Mouse (Mus musculus): ENCODE data around the gene Trim21. TPM values are rescaled to one million over a fixed set of nuclear protein-coding genes. Genes with fewer than 3 reads are reported as not detected.

Trim21 gene
- 20.4 and 23.6 TPM in 2 replicates for polyA plus RNA-seq (2012; rRNA removed)

GRCm38 (mm10) chr7:102564999-102565997, at the start of gene Trim21:
Trim21 (minus strand) TSS chr7:102565486.
- H3K4me1 ChIP-seq (replicated peaks; ENCODE audit: control insufficient read depth, insufficient read depth, low read length) = peaks cover 6% of the 10 kb centered on the region
- H3K27ac ChIP-seq (ENCODE audit: control insufficient read depth, insufficient read depth, low read length) = peak within 1 kb of the TSS; percentile 71
- peak; percentile 89 for DNase-seq
- H3K27me3 ChIP-seq (ENCODE audit: control insufficient read depth, insufficient read depth, low read length) = no peaks in the 10 kb centered on the region
- 6% methylated on average over 10 of the region's 10 CpGs for WGBS
- H3K36me3 ChIP-seq (ENCODE audit: control insufficient read depth, insufficient read depth, low read length) = peaks cover 20% of the 10 kb centered on the region
- TF ChIP-seq POLR2A (IDR thresholded peaks at IDR 0.05; ENCODE audit: control insufficient read depth, extremely low read depth, insufficient read depth, low read length, poor library complexity) (0 out of 2 replicates have a peak, but pooled peaks have one; percentile 44), CTCF (IDR thresholded peaks at IDR 0.05; ENCODE audit: borderline replicate concordance, control insufficient read depth, extremely low read depth, insufficient read depth, low read length, poor library complexity) (no peak)
- peak within 1 kb of the TSS; percentile 73 for H3K4me3 ChIP-seq (ENCODE audit: control insufficient read depth, insufficient read depth, low read length)

GRCm38 (mm10) chr7:102597378-102598031, 32.2 kb upstream of the Trim21 start, which contains the start of gene Olfr552:
Olfr552 (plus strand) TSS chr7:102597770.
- H3K36me3 ChIP-seq (ENCODE audit: control insufficient read depth, insufficient read depth, low read length) = no peaks in the 10 kb centered on the region
- DNase-seq = no peak
- H3K4me3 ChIP-seq (ENCODE audit: control insufficient read depth, insufficient read depth, low read length) = no peak within 1 kb of the TSS
- TF ChIP-seq POLR2A (IDR thresholded peaks at IDR 0.05; ENCODE audit: control insufficient read depth, extremely low read depth, insufficient read depth, low read length, poor library complexity) (no peak), CTCF (IDR thresholded peaks at IDR 0.05; ENCODE audit: borderline replicate concordance, control insufficient read depth, extremely low read depth, insufficient read depth, low read length, poor library complexity) (no peak)
- H3K27ac ChIP-seq (ENCODE audit: control insufficient read depth, insufficient read depth, low read length) = no peak within 1 kb of the TSS
- H3K27me3 ChIP-seq (ENCODE audit: control insufficient read depth, insufficient read depth, low read length) = no peaks in the 10 kb centered on the region
- WGBS = 12% methylated on average over 1 of the region's 1 CpGs
- no peaks in the 10 kb centered on the region for H3K4me1 ChIP-seq (replicated peaks; ENCODE audit: control insufficient read depth, insufficient read depth, low read length)

- Histone ChIP-seq H3K36me3 (ENCODE audit: control insufficient read depth, insufficient read depth, low read length) (no peaks in the 10 kb centered on the region), H3K4me3 (ENCODE audit: control insufficient read depth, insufficient read depth, low read length) (no peak within 1 kb of the TSS), H3K4me1 (replicated peaks; ENCODE audit: control insufficient read depth, insufficient read depth, low read length) (no peaks in the 10 kb centered on the region), H3K27me3 (ENCODE audit: control insufficient read depth, insufficient read depth, low read length) (no peaks in the 10 kb centered on the region), H3K27ac (ENCODE audit: control insufficient read depth, insufficient read depth, low read length) (no peak within 1 kb of the TSS)
- DNase-seq = no peak
- TF ChIP-seq POLR2A (IDR thresholded peaks at IDR 0.05; ENCODE audit: control insufficient read depth, extremely low read depth, insufficient read depth, low read length, poor library complexity) (no peak), CTCF (IDR thresholded peaks at IDR 0.05; ENCODE audit: borderline replicate concordance, control insufficient read depth, extremely low read depth, insufficient read depth, low read length, poor library complexity) (no peak)
- 95% methylated on average over 3 of the region's 3 CpGs for WGBS
Observed at GRCm38 (mm10) chr7:102591786-102592185, 26.5 kb upstream of the Trim21 start, which contains the start of gene Olfr551. Olfr551 (minus strand) TSS chr7:102591886.

- no peak for DNase-seq
- H3K36me3 ChIP-seq (ENCODE audit: control insufficient read depth, insufficient read depth, low read length) = no peaks in the 10 kb centered on the region
- TF ChIP-seq CTCF (IDR thresholded peaks at IDR 0.05; ENCODE audit: borderline replicate concordance, control insufficient read depth, extremely low read depth, insufficient read depth, low read length, poor library complexity) (no peak), POLR2A (IDR thresholded peaks at IDR 0.05; ENCODE audit: control insufficient read depth, extremely low read depth, insufficient read depth, low read length, poor library complexity) (no peak)
- no peak overlapping the region for H3K4me3 ChIP-seq (ENCODE audit: control insufficient read depth, insufficient read depth, low read length)
- H3K27ac ChIP-seq (ENCODE audit: control insufficient read depth, insufficient read depth, low read length) = no peak overlapping the region
- no peaks in the 10 kb centered on the region for H3K27me3 ChIP-seq (ENCODE audit: control insufficient read depth, insufficient read depth, low read length)
- WGBS = 6% methylated on average over 6 of the region's 6 CpGs
- H3K4me1 ChIP-seq (replicated peaks; ENCODE audit: control insufficient read depth, insufficient read depth, low read length) = 0 out of 2 replicates have a peak, but pooled peaks cover 2% of the 10 kb centered on the region
Observed at GRCm38 (mm10) chr7:102575998-102576397, 10.7 kb upstream of the Trim21 start.

GRCm38 (mm10) chr7:102573174-102573830, 8.0 kb upstream of the Trim21 start:
- Histone ChIP-seq H3K36me3 (ENCODE audit: control insufficient read depth, insufficient read depth, low read length) (no peaks in the 10 kb centered on the region), H3K27ac (ENCODE audit: control insufficient read depth, insufficient read depth, low read length) (no peak overlapping the region), H3K4me1 (replicated peaks; ENCODE audit: control insufficient read depth, insufficient read depth, low read length) (0 out of 2 replicates have a peak, but pooled peaks cover 2% of the 10 kb centered on the region), H3K4me3 (ENCODE audit: control insufficient read depth, insufficient read depth, low read length) (no peak overlapping the region), H3K27me3 (ENCODE audit: control insufficient read depth, insufficient read depth, low read length) (no peaks in the 10 kb centered on the region)
- TF ChIP-seq CTCF (IDR thresholded peaks at IDR 0.05; ENCODE audit: borderline replicate concordance, control insufficient read depth, extremely low read depth, insufficient read depth, low read length, poor library complexity) (no peak), POLR2A (IDR thresholded peaks at IDR 0.05; ENCODE audit: control insufficient read depth, extremely low read depth, insufficient read depth, low read length, poor library complexity) (no peak)
- no peak for DNase-seq
- WGBS = 96% methylated on average over 3 of the region's 3 CpGs

GRCm38 (mm10) chr7:102571142-102571541, 5.9 kb upstream of the Trim21 start, which contains the start of gene Olfr550:
Olfr550 (plus strand) TSS chr7:102571442.
- DNase-seq = no peak

More at GRCm38 (mm10) chr7:102571142-102571541, 5.9 kb upstream of the Trim21 start, which contains the start of gene Olfr550:
- Histone ChIP-seq H3K4me1 (replicated peaks; ENCODE audit: control insufficient read depth, insufficient read depth, low read length) (0 out of 2 replicates have a peak, but pooled peaks cover 2% of the 10 kb centered on the region), H3K4me3 (ENCODE audit: control insufficient read depth, insufficient read depth, low read length) (no peak within 1 kb of the TSS), H3K27me3 (ENCODE audit: control insufficient read depth, insufficient read depth, low read length) (no peaks in the 10 kb centered on the region), H3K36me3 (ENCODE audit: control insufficient read depth, insufficient read depth, low read length) (no peaks in the 10 kb centered on the region), H3K27ac (ENCODE audit: control insufficient read depth, insufficient read depth, low read length) (no peak within 1 kb of the TSS)
- 98% methylated on average over 8 of the region's 8 CpGs for WGBS
- TF ChIP-seq POLR2A (IDR thresholded peaks at IDR 0.05; ENCODE audit: control insufficient read depth, extremely low read depth, insufficient read depth, low read length, poor library complexity) (no peak), CTCF (IDR thresholded peaks at IDR 0.05; ENCODE audit: borderline replicate concordance, control insufficient read depth, extremely low read depth, insufficient read depth, low read length, poor library complexity) (no peak)
